Mouse (Mus musculus): Measurements from ENCODE around the gene Nectin2. TPM values are rescaled to one million over a fixed set of nuclear protein-coding genes. Genes with fewer than 3 reads are reported as not detected.

Nectin2 gene
- polyA plus RNA-seq, 1 experiment: 74.7 TPM

- WGBS: 97% methylated on average over 34 of the region's 34 CpGs
- H3K4me1 ChIP-seq (ENCODE audit: control insufficient read depth, insufficient read depth, low read length): peaks cover 17% of the 10 kb centered on the region
Measured at GRCm38 (mm10) chr7:19696336-19696873, 53.9 kb downstream of the Nectin2 start.

GRCm38 (mm10) chr7:19695881-19696280 is 54.4 kb downstream of the Nectin2 start:
- 90% methylated on average over 6 of the region's 6 CpGs for WGBS
- H3K4me3 ChIP-seq (replicated peaks; ENCODE audit: extremely low read depth, low read depth, low read length): no peak overlapping the region
- DNase-seq: no peak
- peaks cover 16% of the 10 kb centered on the region for H3K4me1 ChIP-seq (ENCODE audit: control insufficient read depth, insufficient read depth, low read length)
- TF ChIP-seq POLR2A (IDR thresholded peaks at IDR 0.05; ENCODE audit: borderline replicate concordance, extremely low read depth, low read depth, low read length) (no peak), CTCF (IDR thresholded peaks at IDR 0.05; ENCODE audit: insufficient read depth, low read length) (no peak)

More at GRCm38 (mm10) chr7:19696336-19696873, 53.9 kb downstream of the Nectin2 start:
- H3K4me3 ChIP-seq (replicated peaks; ENCODE audit: extremely low read depth, low read depth, low read length): no peak overlapping the region
- no peak for DNase-seq
- TF ChIP-seq POLR2A (IDR thresholded peaks at IDR 0.05; ENCODE audit: borderline replicate concordance, extremely low read depth, low read depth, low read length) (no peak), CTCF (IDR thresholded peaks at IDR 0.05; ENCODE audit: insufficient read depth, low read length) (no peak)

GRCm38 (mm10) chr7:19695213-19695594 is 55.1 kb downstream of the Nectin2 start:
- no peak for TF ChIP-seq POLR2A (IDR thresholded peaks at IDR 0.05; ENCODE audit: borderline replicate concordance, extremely low read depth, low read depth, low read length)
- no peak for TF ChIP-seq CTCF (IDR thresholded peaks at IDR 0.05; ENCODE audit: insufficient read depth, low read length)
- DNase-seq: no peak
- 22% methylated on average over 8 of the region's 8 CpGs for WGBS
- H3K4me3 ChIP-seq (replicated peaks; ENCODE audit: extremely low read depth, low read depth, low read length): no peak overlapping the region
- peaks cover 10% of the 10 kb centered on the region for H3K4me1 ChIP-seq (ENCODE audit: control insufficient read depth, insufficient read depth, low read length)

- Histone ChIP-seq H3K4me1 (ENCODE audit: control insufficient read depth, insufficient read depth, low read length) (peaks cover 10% of the 10 kb centered on the region), H3K4me3 (replicated peaks; ENCODE audit: extremely low read depth, low read depth, low read length) (no peak overlapping the region)
- TF ChIP-seq POLR2A (IDR thresholded peaks at IDR 0.05; ENCODE audit: borderline replicate concordance, extremely low read depth, low read depth, low read length) (no peak), CTCF (IDR thresholded peaks at IDR 0.05; ENCODE audit: insufficient read depth, low read length) (no peak)
- no peak for DNase-seq
- WGBS: 73% methylated on average over 10 of the region's 10 CpGs
Measured at GRCm38 (mm10) chr7:19694336-19695212, 55.7 kb downstream of the Nectin2 start.

GRCm38 (mm10) chr7:19693421-19693820 is 56.9 kb downstream of the Nectin2 start:
- no peak; the same call in 1 of the 2 replicates for TF ChIP-seq POLR2A (IDR thresholded peaks at IDR 0.05; ENCODE audit: borderline replicate concordance, extremely low read depth, low read depth, low read length)
- no peak for TF ChIP-seq CTCF (IDR thresholded peaks at IDR 0.05; ENCODE audit: insufficient read depth, low read length)
- WGBS: 27% methylated on average over 10 of the region's 10 CpGs
- DNase-seq: peak; percentile 46
- no peak overlapping the region for H3K4me3 ChIP-seq (replicated peaks; ENCODE audit: extremely low read depth, low read depth, low read length)
- H3K4me1 ChIP-seq (ENCODE audit: control insufficient read depth, insufficient read depth, low read length): peaks cover 5% of the 10 kb centered on the region

- peak within 1 kb of the TSS; percentile 1 for H3K4me3 ChIP-seq (replicated peaks; ENCODE audit: extremely low read depth, low read depth, low read length)
- WGBS: 53% methylated on average over 28 of the region's 28 CpGs
- peak; percentile 56 for DNase-seq
Measured at GRCm38 (mm10) chr7:19691873-19692865, 58.1 kb downstream of the Nectin2 start, which contains the start of gene Apoc1. Gene Apoc1 (minus strand): TSS chr7:19692660.

GRCm38 (mm10) chr7:19691434-19691833 is 58.8 kb downstream of the Nectin2 start:
- 64% methylated on average over 6 of the region's 6 CpGs for WGBS
- TF ChIP-seq POLR2A (IDR thresholded peaks at IDR 0.05; ENCODE audit: borderline replicate concordance, extremely low read depth, low read depth, low read length): no peak
- no peak for TF ChIP-seq CTCF (IDR thresholded peaks at IDR 0.05; ENCODE audit: insufficient read depth, low read length)
- no peak overlapping the region for H3K4me3 ChIP-seq (replicated peaks; ENCODE audit: extremely low read depth, low read depth, low read length)
- no peak for DNase-seq
- peaks cover 5% of the 10 kb centered on the region for H3K4me1 ChIP-seq (ENCODE audit: control insufficient read depth, insufficient read depth, low read length)

More at GRCm38 (mm10) chr7:19691873-19692865, 58.1 kb downstream of the Nectin2 start, which contains the start of gene Apoc1:
- H3K4me1 ChIP-seq (ENCODE audit: control insufficient read depth, insufficient read depth, low read length): peaks cover 5% of the 10 kb centered on the region
- TF ChIP-seq POLR2A (IDR thresholded peaks at IDR 0.05; ENCODE audit: borderline replicate concordance, extremely low read depth, low read depth, low read length): no peak
- no peak for TF ChIP-seq CTCF (IDR thresholded peaks at IDR 0.05; ENCODE audit: insufficient read depth, low read length)

GRCm38 (mm10) chr7:19690845-19691244 is 59.4 kb downstream of the Nectin2 start:
- TF ChIP-seq CTCF (IDR thresholded peaks at IDR 0.05; ENCODE audit: insufficient read depth, low read length) (no peak), POLR2A (IDR thresholded peaks at IDR 0.05; ENCODE audit: borderline replicate concordance, extremely low read depth, low read depth, low read length) (no peak)
- 58% methylated on average over 4 of the region's 4 CpGs for WGBS
- no peak for DNase-seq
- Histone ChIP-seq H3K4me1 (ENCODE audit: control insufficient read depth, insufficient read depth, low read length) (peaks cover 5% of the 10 kb centered on the region), H3K4me3 (replicated peaks; ENCODE audit: extremely low read depth, low read depth, low read length) (no peak overlapping the region)

- 94% methylated on average over 2 of the region's 2 CpGs for WGBS
Measured at GRCm38 (mm10) chr7:19688611-19689010, 61.7 kb downstream of the Nectin2 start.

More at GRCm38 (mm10) chr7:19688611-19689010, 61.7 kb downstream of the Nectin2 start:
- Histone ChIP-seq H3K4me1 (ENCODE audit: control insufficient read depth, insufficient read depth, low read length) (peaks cover 2% of the 10 kb centered on the region), H3K4me3 (replicated peaks; ENCODE audit: extremely low read depth, low read depth, low read length) (no peak overlapping the region)
- no peak for DNase-seq
- TF ChIP-seq POLR2A (IDR thresholded peaks at IDR 0.05; ENCODE audit: borderline replicate concordance, extremely low read depth, low read depth, low read length): no peak
- TF ChIP-seq CTCF (IDR thresholded peaks at IDR 0.05; ENCODE audit: insufficient read depth, low read length): no peak

All from lung, adult 2 months (tissue).